In genomic region chr11:70562995-70563469, GRCm38 (mm10) we compare ENCODE assay signal across 9 mouse cellular contexts. TPM values are rescaled to one million over a fixed set of nuclear protein-coding genes. Genes with fewer than 3 reads are reported as not detected.
DNase-seq lines count a peak whose midpoint lies in the region; ATAC-seq and TF ChIP-seq lines count a peak whose summit lies in the region.
"Had no signal": no experiment of that assay in that cellular context is flagged by ENCODE, and none has a peak within 500 bp of the region (broad histone marks: within the 10 kb centered on the region; RNA-seq: fewer than 3 reads in every experiment).

No protein-coding gene starts in this region.

- peak overlapping the region; percentile 91 for H3K4me3 ChIP-seq in kidney, embryonic 16.5 days (ENCODE audit: low read length)
- peak overlapping the region; percentile 96 for H3K4me3 ChIP-seq in embryonic facial prominence, embryonic 10.5 days
- H3K4me3 ChIP-seq in hindbrain, embryonic 16.5 days (ENCODE audit: low read length), result peak overlapping the region; percentile 98
- peak overlapping the region; percentile 94 for H3K4me3 ChIP-seq in midbrain, postnatal 0 days (ENCODE audit: low read depth, low read length)

- WGBS in kidney, embryonic 16.5 days, result under 1% methylated on average over 30 of the region's 31 CpGs
- under 1% methylated on average over 31 of the region's 31 CpGs for WGBS in embryonic facial prominence, embryonic 10.5 days
- WGBS in hindbrain, embryonic 16.5 days, result 0% methylated on average over 25 of the region's 31 CpGs
- 0% methylated on average over 17 of the region's 31 CpGs for WGBS in midbrain, postnatal 0 days

- peak overlapping the region; percentile 92 for H3K4me2 ChIP-seq in kidney, embryonic 16.5 days (replicated peaks; ENCODE audit: low read depth, low read length)
- H3K4me2 ChIP-seq in hindbrain, embryonic 16.5 days (ENCODE audit: low read length), result peak overlapping the region; percentile 97
- peak overlapping the region; percentile 90 for H3K4me2 ChIP-seq in midbrain, postnatal 0 days (ENCODE audit: low read depth, low read length, poor library complexity, severe bottlenecking)

- no peak for TF ChIP-seq CTCF in midbrain, postnatal 0 days (IDR thresholded peaks at IDR 0.05)

- peak; percentile 24 for ATAC-seq in kidney, embryonic 16.5 days (ENCODE audit: low FRiP score, low TSS enrichment)
- ATAC-seq in hindbrain, embryonic 16.5 days, result peak; percentile 40
- peak; percentile 43; the same call in 1 of the 2 replicates for ATAC-seq in midbrain, postnatal 0 days (ENCODE audit: low FRiP score)

- H3K9me3 ChIP-seq in kidney, embryonic 16.5 days (ENCODE audit: low read length), result no peaks in the 10 kb centered on the region
- no peaks in the 10 kb centered on the region for H3K9me3 ChIP-seq in embryonic facial prominence, embryonic 10.5 days
- H3K9me3 ChIP-seq in hindbrain, embryonic 16.5 days (ENCODE audit: control insufficient read depth, low read length), result no peaks in the 10 kb centered on the region
- no peaks in the 10 kb centered on the region for H3K9me3 ChIP-seq in midbrain, postnatal 0 days (ENCODE audit: low read length)

- H3K9ac ChIP-seq in kidney, embryonic 16.5 days (replicated peaks; ENCODE audit: low read length), result peak overlapping the region; percentile 87
- peak overlapping the region; percentile 97 for H3K9ac ChIP-seq in hindbrain, embryonic 16.5 days (ENCODE audit: low read depth, low read length)
- H3K9ac ChIP-seq in midbrain, postnatal 0 days (replicated peaks; ENCODE audit: low read length, poor library complexity, severe bottlenecking), result peak overlapping the region; percentile 90

- 0 out of 2 replicates have a peak, but pooled peaks cover under 1% of the 10 kb centered on the region for H3K36me3 ChIP-seq in kidney, embryonic 16.5 days (ENCODE audit: insufficient read depth, low read length)
- H3K36me3 ChIP-seq in embryonic facial prominence, embryonic 10.5 days (replicated peaks), result peaks cover 11% of the 10 kb centered on the region
- no peaks in the 10 kb centered on the region for H3K36me3 ChIP-seq in hindbrain, embryonic 16.5 days (ENCODE audit: control insufficient read depth, insufficient read depth, low read length)
- peaks cover 6% of the 10 kb centered on the region; the same call in 1 of the 2 replicates for H3K36me3 ChIP-seq in midbrain, postnatal 0 days (ENCODE audit: insufficient read depth, low read length)

- no peaks in the 10 kb centered on the region for H3K27me3 ChIP-seq in kidney, embryonic 16.5 days (ENCODE audit: insufficient read depth, low read length)
- no peaks in the 10 kb centered on the region for H3K27me3 ChIP-seq in embryonic facial prominence, embryonic 10.5 days (replicated peaks; ENCODE audit: low read depth, poor library complexity, severe bottlenecking)
- H3K27me3 ChIP-seq in hindbrain, embryonic 16.5 days (replicated peaks; ENCODE audit: control insufficient read depth, insufficient read depth, low read length), result no peaks in the 10 kb centered on the region
- no peaks in the 10 kb centered on the region for H3K27me3 ChIP-seq in midbrain, postnatal 0 days (ENCODE audit: insufficient read depth, low read length)

- no peak for DNase-seq in kidney, adult 9 months
- DNase-seq in embryonic facial prominence, embryonic 10.5 days (ENCODE audit: low spot score), result no peak
- no peak for DNase-seq in midbrain, postnatal 0 days (ENCODE audit: low spot score)
- no peak for DNase-seq in adrenal gland, adult 18-20 months (ENCODE audit: low spot score in 2 of 2)
- DNase-seq in thymus, postnatal 0 days (ENCODE audit: low spot score), result no peak
- no peak for DNase-seq in cerebellum, adult 9-10 months

- H3K27ac ChIP-seq in kidney, embryonic 16.5 days (ENCODE audit: low read length), result peak overlapping the region; percentile 93
- peak overlapping the region; percentile 96 for H3K27ac ChIP-seq in embryonic facial prominence, embryonic 10.5 days (replicated peaks)
- peak overlapping the region; percentile 90 for H3K27ac ChIP-seq in hindbrain, embryonic 16.5 days (ENCODE audit: low read depth, low read length)
- H3K27ac ChIP-seq in midbrain, postnatal 0 days (ENCODE audit: low read depth, low read length), result peak overlapping the region; percentile 78

- H3K4me1 ChIP-seq in kidney, embryonic 16.5 days (ENCODE audit: insufficient read depth, low read length), result peaks cover 42% of the 10 kb centered on the region
- peaks cover 50% of the 10 kb centered on the region for H3K4me1 ChIP-seq in embryonic facial prominence, embryonic 10.5 days
- peaks cover 33% of the 10 kb centered on the region for H3K4me1 ChIP-seq in hindbrain, embryonic 16.5 days (ENCODE audit: control insufficient read depth, insufficient read depth, low read depth, low read length)
- peaks cover 12% of the 10 kb centered on the region for H3K4me1 ChIP-seq in midbrain, postnatal 0 days (ENCODE audit: insufficient read depth, low read length)

RNA-seq across cellular contexts. Expression of gene Mink1, which starts 0.4 kb away (rescaled TPM):
- polyA plus RNA-seq in kidney, embryonic 16.5 days (2015; fragmentation: Nextera tagmentation; extraction: Ambion mirVana), result 15.9 and 17.4 TPM in 2 replicates
- polyA plus RNA-seq in embryonic facial prominence, embryonic 10.5 days (2016; fragmentation: Nextera tagmentation; extraction: Ambion mirVana), result 14.6 and 15.2 TPM in 2 replicates
- 14.4 and 19.1 TPM in 2 replicates for polyA plus RNA-seq in hindbrain, embryonic 16.5 days (2015; fragmentation: Nextera tagmentation; extraction: Ambion mirVana)
- 80.9 and 82.1 TPM in 2 replicates for total RNA-seq in midbrain, postnatal 0 days (2014; rRNA removed)
- polyA plus RNA-seq in midbrain, postnatal 0 days (2015; fragmentation: Nextera tagmentation; extraction: Ambion mirVana), result 15.6 and 17.1 TPM in 2 replicates
- 10 to 100 TPM; 45.8 to 49.6 TPM for total RNA-seq in adrenal gland, adult 18-20 months (2021)
- polyA plus RNA-seq in thymus, postnatal 0 days (2015; fragmentation: Nextera tagmentation; extraction: Ambion mirVana), result 6.3 and 6.6 TPM in 2 replicates

RNA-seq across cellular contexts. Expression of gene Pld2, which starts 23.2 kb away (rescaled TPM):
- polyA plus RNA-seq in kidney, embryonic 16.5 days (2015; fragmentation: Nextera tagmentation; extraction: Ambion mirVana), result 8.5 and 8.8 TPM in 2 replicates
- polyA plus RNA-seq in embryonic facial prominence, embryonic 10.5 days (2016; fragmentation: Nextera tagmentation; extraction: Ambion mirVana), result 3.2 and 3.7 TPM in 2 replicates
- 20.6 and 21.4 TPM in 2 replicates for polyA plus RNA-seq in hindbrain, embryonic 16.5 days (2015; fragmentation: Nextera tagmentation; extraction: Ambion mirVana)
- 46.8 and 71.5 TPM in 2 replicates for total RNA-seq in midbrain, postnatal 0 days (2014; rRNA removed)
- polyA plus RNA-seq in midbrain, postnatal 0 days (2015; fragmentation: Nextera tagmentation; extraction: Ambion mirVana), result 18.0 and 19.4 TPM in 2 replicates
- total RNA-seq in adrenal gland, adult 18-20 months (2021), result 1 to 10 TPM; 6.8 to 8.2 TPM
- 2.0 and 2.7 TPM in 2 replicates for polyA plus RNA-seq in thymus, postnatal 0 days (2015; fragmentation: Nextera tagmentation; extraction: Ambion mirVana)

RNA-seq across cellular contexts. Expression of gene Gm40193, which starts 30.3 kb away (rescaled TPM):
- not detected in 2 replicates for polyA plus RNA-seq in kidney, embryonic 16.5 days (2015; fragmentation: Nextera tagmentation; extraction: Ambion mirVana)
- not detected in 2 replicates for polyA plus RNA-seq in embryonic facial prominence, embryonic 10.5 days (2016; fragmentation: Nextera tagmentation; extraction: Ambion mirVana)
- polyA plus RNA-seq in hindbrain, embryonic 16.5 days (2015; fragmentation: Nextera tagmentation; extraction: Ambion mirVana), result not detected in 2 replicates
- not detected in 2 replicates for total RNA-seq in midbrain, postnatal 0 days (2014; rRNA removed)
- not detected in 2 replicates for polyA plus RNA-seq in midbrain, postnatal 0 days (2015; fragmentation: Nextera tagmentation; extraction: Ambion mirVana)
- total RNA-seq in adrenal gland, adult 18-20 months (2021), result not detected
- polyA plus RNA-seq in thymus, postnatal 0 days (2015; fragmentation: Nextera tagmentation; extraction: Ambion mirVana), result not detected in 2 replicates
- polyA plus RNA-seq: activated CD4-positive, CD25-positive, alpha-beta regulatory T cell, adult 4 months had no signal

RNA-seq across cellular contexts. Expression of gene Psmb6, which starts 37.9 kb away (rescaled TPM):
- 789 and 872 TPM in 2 replicates for polyA plus RNA-seq in kidney, embryonic 16.5 days (2015; fragmentation: Nextera tagmentation; extraction: Ambion mirVana)
- polyA plus RNA-seq in embryonic facial prominence, embryonic 10.5 days (2016; fragmentation: Nextera tagmentation; extraction: Ambion mirVana), result 1,123 and 1,132 TPM in 2 replicates
- 775 and 820 TPM in 2 replicates for polyA plus RNA-seq in hindbrain, embryonic 16.5 days (2015; fragmentation: Nextera tagmentation; extraction: Ambion mirVana)
- 455 and 493 TPM in 2 replicates for total RNA-seq in midbrain, postnatal 0 days (2014; rRNA removed)
- 818 and 874 TPM in 2 replicates for polyA plus RNA-seq in midbrain, postnatal 0 days (2015; fragmentation: Nextera tagmentation; extraction: Ambion mirVana)
- total RNA-seq in adrenal gland, adult 18-20 months (2021), result 100 to 1,000 TPM; 271 to 281 TPM
- 741 and 749 TPM in 2 replicates for polyA plus RNA-seq in thymus, postnatal 0 days (2015; fragmentation: Nextera tagmentation; extraction: Ambion mirVana)

RNA-seq across cellular contexts. Expression of gene Gltpd2, which starts 44.0 kb away (rescaled TPM):
- 0.51 and 0.62 TPM in 2 replicates for polyA plus RNA-seq in kidney, embryonic 16.5 days (2015; fragmentation: Nextera tagmentation; extraction: Ambion mirVana)
- 0.43 and 0.44 TPM in 2 replicates for polyA plus RNA-seq in embryonic facial prominence, embryonic 10.5 days (2016; fragmentation: Nextera tagmentation; extraction: Ambion mirVana)
- 0.39 and 0.40 TPM in 2 replicates for polyA plus RNA-seq in hindbrain, embryonic 16.5 days (2015; fragmentation: Nextera tagmentation; extraction: Ambion mirVana)
- not detected in 2 replicates for total RNA-seq in midbrain, postnatal 0 days (2014; rRNA removed)
- polyA plus RNA-seq in midbrain, postnatal 0 days (2015; fragmentation: Nextera tagmentation; extraction: Ambion mirVana), result 0.21 and 0.25 TPM in 2 replicates
- total RNA-seq in adrenal gland, adult 18-20 months (2021), result not detected
- 0.31 TPM in 1 of 2 replicates, not detected in the other for polyA plus RNA-seq in thymus, postnatal 0 days (2015; fragmentation: Nextera tagmentation; extraction: Ambion mirVana)
- polyA plus RNA-seq: activated CD4-positive, CD25-positive, alpha-beta regulatory T cell, adult 4 months had no signal
